Mouse (Mus musculus): ENCODE measurements around the gene Txn1. TPM values are rescaled to one million over a fixed set of nuclear protein-coding genes. Genes with fewer than 3 reads are reported as not detected.

Txn1 gene
- polyA plus RNA-seq, 1 experiment from 2014 or later = 575 TPM

DNA sequence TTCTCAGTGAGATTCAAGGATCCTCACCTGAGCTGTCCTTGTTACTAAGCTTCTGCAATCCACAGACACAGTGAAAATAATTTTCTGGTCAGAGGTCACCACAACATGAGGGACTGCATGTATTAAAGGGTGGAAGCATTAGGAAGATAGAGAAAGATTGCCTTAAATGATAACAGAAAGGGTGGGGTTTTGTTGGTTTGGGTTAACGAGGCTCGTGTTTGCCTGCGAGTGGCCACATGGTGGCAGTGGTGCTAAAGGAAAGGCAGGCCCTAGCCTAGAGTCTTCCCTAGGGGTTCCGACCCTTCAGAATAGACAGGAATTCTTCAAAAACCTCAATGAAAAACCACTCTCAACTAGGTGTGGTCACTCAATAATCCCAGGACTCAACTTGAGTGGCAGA, 55.0 kb downstream of the Txn1 start:
- H3K27me3 ChIP-seq (replicated peaks; ENCODE audit: control insufficient read depth, insufficient read depth, low read length) = no peaks in the 10 kb centered on the region
- no peak overlapping the region for H3K27ac ChIP-seq (ENCODE audit: low read depth)
- H3K36me3 ChIP-seq (ENCODE audit: control insufficient read depth, insufficient read depth, low read length) = no peaks in the 10 kb centered on the region
- WGBS = 13% methylated on average over 4 of the region's 4 CpGs
- peak; percentile 71 for DNase-seq (ENCODE audit: low spot score)
- no peak overlapping the region for H3K4me2 ChIP-seq (ENCODE audit: low read length)
- H3K9me3 ChIP-seq (ENCODE audit: control insufficient read depth, low read length) = no peaks in the 10 kb centered on the region
- no peak for ATAC-seq (replicated peaks; ENCODE audit: low FRiP score, low TSS enrichment, low read depth)
- no peaks in the 10 kb centered on the region; the same call in 1 of the 2 replicates for H3K4me1 ChIP-seq (replicated peaks; ENCODE audit: control insufficient read depth, insufficient read depth, low read length)
- no peak overlapping the region for H3K9ac ChIP-seq (ENCODE audit: low read length)
- H3K4me3 ChIP-seq (ENCODE audit: low read depth, low read length) = no peak overlapping the region

DNA sequence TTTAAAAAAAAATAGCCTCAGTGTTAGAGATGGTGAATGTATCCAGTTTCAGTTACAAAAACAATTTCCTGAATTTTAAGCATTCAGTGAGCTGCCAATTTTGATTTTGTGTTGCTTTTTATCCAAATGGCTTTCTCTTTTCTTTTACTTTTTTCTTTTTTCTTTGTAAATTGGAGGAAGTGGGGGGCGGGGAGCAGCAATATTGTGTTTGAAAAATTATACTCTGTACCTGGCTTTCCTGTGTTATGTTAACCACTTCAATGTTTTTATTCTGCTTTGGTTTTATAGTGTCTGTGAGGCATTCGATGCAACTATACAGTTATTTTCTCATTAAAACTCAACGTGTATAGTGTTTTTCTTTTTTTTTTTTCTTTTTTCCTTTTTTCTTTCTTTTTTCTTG, 59.6 kb downstream of the Txn1 start:
- H3K4me2 ChIP-seq (ENCODE audit: low read length) = no peak overlapping the region
- 75% methylated on average over 3 of the region's 3 CpGs for WGBS
- no peak overlapping the region for H3K4me3 ChIP-seq (ENCODE audit: low read depth, low read length)
- H3K27me3 ChIP-seq (replicated peaks; ENCODE audit: control insufficient read depth, insufficient read depth, low read length) = no peaks in the 10 kb centered on the region
- no peak overlapping the region for H3K9ac ChIP-seq (ENCODE audit: low read length)
- peaks cover 12% of the 10 kb centered on the region for H3K36me3 ChIP-seq (ENCODE audit: control insufficient read depth, insufficient read depth, low read length)
- DNase-seq (ENCODE audit: low spot score) (no peak), ATAC-seq (replicated peaks; ENCODE audit: low FRiP score, low TSS enrichment, low read depth) (no peak)
- H3K4me1 ChIP-seq (replicated peaks; ENCODE audit: control insufficient read depth, insufficient read depth, low read length) = peaks cover 10% of the 10 kb centered on the region; the same call in 1 of the 2 replicates
- no peaks in the 10 kb centered on the region for H3K9me3 ChIP-seq (ENCODE audit: control insufficient read depth, low read length)
- H3K27ac ChIP-seq (ENCODE audit: low read depth) = no peak overlapping the region

DNA sequence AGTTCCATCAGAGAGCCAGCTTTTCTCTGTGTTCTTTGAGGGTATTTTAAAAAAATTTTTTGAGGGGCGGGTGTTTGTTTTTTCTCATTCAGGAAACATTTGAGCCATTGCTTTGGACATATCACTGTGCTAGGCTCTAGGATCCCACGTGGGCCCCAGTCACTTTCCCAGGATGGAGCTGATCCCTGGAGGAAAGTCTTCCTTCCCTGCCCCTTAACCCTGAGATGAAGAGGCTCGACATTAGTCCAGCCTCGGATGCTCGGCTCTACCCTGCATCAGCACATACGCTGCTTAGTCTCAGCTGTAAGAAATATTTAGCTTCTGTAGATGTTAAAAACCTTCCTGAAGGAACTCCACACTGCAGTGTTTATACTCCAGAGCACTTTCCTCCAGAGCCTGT, 60.3 kb downstream of the Txn1 start:
- H3K4me1 ChIP-seq (replicated peaks; ENCODE audit: control insufficient read depth, insufficient read depth, low read length) = peaks cover 10% of the 10 kb centered on the region; the same call in 1 of the 2 replicates
- no peaks in the 10 kb centered on the region for H3K9me3 ChIP-seq (ENCODE audit: control insufficient read depth, low read length)
- 33% methylated on average over 6 of the region's 6 CpGs for WGBS
- DNase-seq (ENCODE audit: low spot score) (no peak), ATAC-seq (replicated peaks; ENCODE audit: low FRiP score, low TSS enrichment, low read depth) (no peak)
- no peaks in the 10 kb centered on the region for H3K27me3 ChIP-seq (replicated peaks; ENCODE audit: control insufficient read depth, insufficient read depth, low read length)
- no peak overlapping the region for H3K9ac ChIP-seq (ENCODE audit: low read length)
- peaks cover 12% of the 10 kb centered on the region for H3K36me3 ChIP-seq (ENCODE audit: control insufficient read depth, insufficient read depth, low read length)
- no peak overlapping the region for H3K4me3 ChIP-seq (ENCODE audit: low read depth, low read length)
- no peak overlapping the region for H3K27ac ChIP-seq (ENCODE audit: low read depth)
- no peak overlapping the region for H3K4me2 ChIP-seq (ENCODE audit: low read length)

DNA sequence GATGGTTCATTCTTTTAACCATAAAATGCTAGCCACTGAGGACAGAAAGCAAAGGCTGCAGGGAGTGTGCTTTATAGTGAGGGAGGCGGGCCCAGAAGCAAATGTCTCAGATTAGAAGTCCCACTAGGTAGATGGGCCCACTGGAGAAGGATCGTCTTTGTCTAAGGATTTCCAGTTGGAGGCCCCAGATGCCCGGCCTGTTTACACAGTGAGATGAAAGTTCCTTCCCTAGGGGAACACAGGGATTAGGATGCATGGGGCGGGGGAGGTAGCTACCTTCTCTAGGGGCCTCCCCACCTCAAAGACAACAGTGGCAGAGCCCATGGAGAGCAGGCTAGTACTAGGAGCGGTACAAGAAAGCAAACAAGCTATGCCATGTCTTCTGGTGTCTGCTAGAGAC, 61.1 kb downstream of the Txn1 start:
- DNase-seq (ENCODE audit: low spot score) = no peak
- Histone ChIP-seq H3K9me3 (ENCODE audit: control insufficient read depth, low read length) (no peaks in the 10 kb centered on the region), H3K36me3 (ENCODE audit: control insufficient read depth, insufficient read depth, low read length) (peaks cover 12% of the 10 kb centered on the region), H3K9ac (ENCODE audit: low read length) (no peak overlapping the region), H3K4me1 (replicated peaks; ENCODE audit: control insufficient read depth, insufficient read depth, low read length) (peaks cover 10% of the 10 kb centered on the region; the same call in 1 of the 2 replicates), H3K4me3 (ENCODE audit: low read depth, low read length) (no peak overlapping the region), H3K27ac (ENCODE audit: low read depth) (peak overlapping the region; percentile 47), H3K4me2 (ENCODE audit: low read length) (no peak overlapping the region), H3K27me3 (replicated peaks; ENCODE audit: control insufficient read depth, insufficient read depth, low read length) (no peaks in the 10 kb centered on the region)
- no peak for ATAC-seq (replicated peaks; ENCODE audit: low FRiP score, low TSS enrichment, low read depth)
- WGBS = 49% methylated on average over 5 of the region's 5 CpGs

Other genes with a start within 250 kb of the Txn1 start
- gene Akap2, start 238.8 kb downstream of the Txn1 start, polyA plus RNA-seq (2014; fragmentation: Nextera tagmentation; extraction: Ambion mirVana) = 27.7 and 28.2 TPM in 2 replicates
- gene D630039A03Rik, start 40.1 kb downstream of the Txn1 start, polyA plus RNA-seq (2014; fragmentation: Nextera tagmentation; extraction: Ambion mirVana) = 5.7 and 6.1 TPM in 2 replicates
- not detected in 2 replicates for gene Txndc8, start 52.7 kb upstream of the Txn1 start, polyA plus RNA-seq (2014; fragmentation: Nextera tagmentation; extraction: Ambion mirVana)

All from intestine, embryonic 14.5 days (tissue).